Mouse (Mus musculus): ENCODE data around the gene Intu. TPM values are rescaled to one million over a fixed set of nuclear protein-coding genes. Genes with fewer than 3 reads are reported as not detected.

Intu gene
- polyA plus RNA-seq, 1 experiment from 2014 or later: 3.6 TPM

- H3K27ac ChIP-seq (ENCODE audit: low read depth, low read length): no peak overlapping the region
- H3K4me1 ChIP-seq (replicated peaks; ENCODE audit: control insufficient read depth, insufficient read depth, low read length): no peaks in the 10 kb centered on the region
- DNase-seq (ENCODE audit: low spot score) (no peak), ATAC-seq (replicated peaks; ENCODE audit: low FRiP score) (no peak)
- H3K9ac ChIP-seq (ENCODE audit: low read depth, low read length): no peak overlapping the region
- no peak overlapping the region for H3K4me3 ChIP-seq (ENCODE audit: low read depth, low read length)
- H3K36me3 ChIP-seq (ENCODE audit: control insufficient read depth, insufficient read depth, low read length): no peaks in the 10 kb centered on the region
- WGBS: 77% methylated on average over 6 of the region's 6 CpGs
- no peaks in the 10 kb centered on the region for H3K27me3 ChIP-seq (replicated peaks; ENCODE audit: control insufficient read depth, insufficient read depth, low read length)
- H3K9me3 ChIP-seq (ENCODE audit: control insufficient read depth, low read length): no peaks in the 10 kb centered on the region
- no peak overlapping the region for H3K4me2 ChIP-seq
These were observed 22.0 kb upstream of the Intu start for GRCm38 (mm10) chr3:40508927-40509576.

GRCm38 (mm10) chr3:40510567-40510966, 20.5 kb upstream of the Intu start:
- WGBS: 50% methylated on average over 6 of the region's 6 CpGs

GRCm38 (mm10) chr3:40512936-40513829, 17.9 kb upstream of the Intu start:
- Histone ChIP-seq H3K9ac (ENCODE audit: low read depth, low read length) (no peak overlapping the region), H3K4me2 (no peak overlapping the region), H3K36me3 (ENCODE audit: control insufficient read depth, insufficient read depth, low read length) (no peaks in the 10 kb centered on the region), H3K9me3 (ENCODE audit: control insufficient read depth, low read length) (no peaks in the 10 kb centered on the region), H3K4me1 (replicated peaks; ENCODE audit: control insufficient read depth, insufficient read depth, low read length) (no peaks in the 10 kb centered on the region), H3K4me3 (ENCODE audit: low read depth, low read length) (no peak overlapping the region), H3K27me3 (replicated peaks; ENCODE audit: control insufficient read depth, insufficient read depth, low read length) (no peaks in the 10 kb centered on the region), H3K27ac (ENCODE audit: low read depth, low read length) (no peak overlapping the region)
- 83% methylated on average over 13 of the region's 13 CpGs for WGBS
- ATAC-seq (replicated peaks; ENCODE audit: low FRiP score) (no peak), DNase-seq (ENCODE audit: low spot score) (no peak)

More at GRCm38 (mm10) chr3:40510567-40510966, 20.5 kb upstream of the Intu start:
- no peak overlapping the region for H3K4me2 ChIP-seq
- H3K9me3 ChIP-seq (ENCODE audit: control insufficient read depth, low read length): no peaks in the 10 kb centered on the region
- ATAC-seq (replicated peaks; ENCODE audit: low FRiP score) (no peak), DNase-seq (ENCODE audit: low spot score) (no peak)
- H3K27me3 ChIP-seq (replicated peaks; ENCODE audit: control insufficient read depth, insufficient read depth, low read length): no peaks in the 10 kb centered on the region
- H3K4me3 ChIP-seq (ENCODE audit: low read depth, low read length): no peak overlapping the region
- H3K27ac ChIP-seq (ENCODE audit: low read depth, low read length): no peak overlapping the region
- H3K4me1 ChIP-seq (replicated peaks; ENCODE audit: control insufficient read depth, insufficient read depth, low read length): no peaks in the 10 kb centered on the region
- H3K36me3 ChIP-seq (ENCODE audit: control insufficient read depth, insufficient read depth, low read length): no peaks in the 10 kb centered on the region
- H3K9ac ChIP-seq (ENCODE audit: low read depth, low read length): no peak overlapping the region

GRCm38 (mm10) chr3:40518240-40518639, 12.8 kb upstream of the Intu start:
- Histone ChIP-seq H3K27me3 (replicated peaks; ENCODE audit: control insufficient read depth, insufficient read depth, low read length) (no peaks in the 10 kb centered on the region), H3K27ac (ENCODE audit: low read depth, low read length) (no peak overlapping the region), H3K4me1 (replicated peaks; ENCODE audit: control insufficient read depth, insufficient read depth, low read length) (no peaks in the 10 kb centered on the region), H3K4me2 (no peak overlapping the region), H3K9ac (ENCODE audit: low read depth, low read length) (no peak overlapping the region), H3K4me3 (ENCODE audit: low read depth, low read length) (no peak overlapping the region), H3K36me3 (ENCODE audit: control insufficient read depth, insufficient read depth, low read length) (no peaks in the 10 kb centered on the region), H3K9me3 (ENCODE audit: control insufficient read depth, low read length) (no peaks in the 10 kb centered on the region)
- no peak for ATAC-seq (replicated peaks; ENCODE audit: low FRiP score)
- no peak for DNase-seq (ENCODE audit: low spot score)
- WGBS: 79% methylated on average over 3 of the region's 3 CpGs

- no peak overlapping the region for H3K27ac ChIP-seq (ENCODE audit: low read depth, low read length)
- ATAC-seq (replicated peaks; ENCODE audit: low FRiP score) (no peak), DNase-seq (ENCODE audit: low spot score) (no peak)
- H3K36me3 ChIP-seq (ENCODE audit: control insufficient read depth, insufficient read depth, low read length): no peaks in the 10 kb centered on the region
- WGBS: 57% methylated on average over 3 of the region's 3 CpGs
- no peaks in the 10 kb centered on the region for H3K9me3 ChIP-seq (ENCODE audit: control insufficient read depth, low read length)
- no peaks in the 10 kb centered on the region for H3K4me1 ChIP-seq (replicated peaks; ENCODE audit: control insufficient read depth, insufficient read depth, low read length)
- H3K27me3 ChIP-seq (replicated peaks; ENCODE audit: control insufficient read depth, insufficient read depth, low read length): no peaks in the 10 kb centered on the region
- H3K4me3 ChIP-seq (ENCODE audit: low read depth, low read length): no peak overlapping the region
- H3K4me2 ChIP-seq: no peak overlapping the region
- H3K9ac ChIP-seq (ENCODE audit: low read depth, low read length): no peak overlapping the region
These were observed 11.5 kb upstream of the Intu start for GRCm38 (mm10) chr3:40519555-40519954.

GRCm38 (mm10) chr3:40520567-40520966, 10.5 kb upstream of the Intu start:
- no peaks in the 10 kb centered on the region for H3K4me1 ChIP-seq (replicated peaks; ENCODE audit: control insufficient read depth, insufficient read depth, low read length)
- H3K27me3 ChIP-seq (replicated peaks; ENCODE audit: control insufficient read depth, insufficient read depth, low read length): no peaks in the 10 kb centered on the region
- H3K4me2 ChIP-seq: no peak overlapping the region
- H3K27ac ChIP-seq (ENCODE audit: low read depth, low read length): no peak overlapping the region
- no peak for DNase-seq (ENCODE audit: low spot score)
- H3K36me3 ChIP-seq (ENCODE audit: control insufficient read depth, insufficient read depth, low read length): no peaks in the 10 kb centered on the region
- ATAC-seq (replicated peaks; ENCODE audit: low FRiP score): no peak
- no peak overlapping the region for H3K4me3 ChIP-seq (ENCODE audit: low read depth, low read length)
- no peak overlapping the region for H3K9ac ChIP-seq (ENCODE audit: low read depth, low read length)
- no peaks in the 10 kb centered on the region for H3K9me3 ChIP-seq (ENCODE audit: control insufficient read depth, low read length)
- WGBS: 96% methylated on average over 3 of the region's 3 CpGs

- peak overlapping the region; percentile 54 for H3K4me2 ChIP-seq
- H3K27ac ChIP-seq (ENCODE audit: low read depth, low read length): no peak overlapping the region
- ATAC-seq (replicated peaks; ENCODE audit: low FRiP score): no peak
- H3K9me3 ChIP-seq (ENCODE audit: control insufficient read depth, low read length): no peaks in the 10 kb centered on the region
- DNase-seq (ENCODE audit: low spot score): no peak
- H3K4me1 ChIP-seq (replicated peaks; ENCODE audit: control insufficient read depth, insufficient read depth, low read length): no peaks in the 10 kb centered on the region
- H3K36me3 ChIP-seq (ENCODE audit: control insufficient read depth, insufficient read depth, low read length): no peaks in the 10 kb centered on the region
- WGBS: 25% methylated on average over 6 of the region's 6 CpGs
- no peaks in the 10 kb centered on the region for H3K27me3 ChIP-seq (replicated peaks; ENCODE audit: control insufficient read depth, insufficient read depth, low read length)
- H3K9ac ChIP-seq (ENCODE audit: low read depth, low read length): no peak overlapping the region
- H3K4me3 ChIP-seq (ENCODE audit: low read depth, low read length): no peak overlapping the region
These were observed 8.6 kb upstream of the Intu start for GRCm38 (mm10) chr3:40522446-40522845.

GRCm38 (mm10) chr3:40522846-40523245, 8.2 kb upstream of the Intu start:
- H3K27ac ChIP-seq (ENCODE audit: low read depth, low read length): no peak overlapping the region
- H3K9me3 ChIP-seq (ENCODE audit: control insufficient read depth, low read length): no peaks in the 10 kb centered on the region
- DNase-seq (ENCODE audit: low spot score) (no peak), ATAC-seq (replicated peaks; ENCODE audit: low FRiP score) (no peak)
- peak overlapping the region; percentile 54 for H3K4me2 ChIP-seq
- no peaks in the 10 kb centered on the region for H3K27me3 ChIP-seq (replicated peaks; ENCODE audit: control insufficient read depth, insufficient read depth, low read length)
- no peak overlapping the region for H3K9ac ChIP-seq (ENCODE audit: low read depth, low read length)
- H3K4me1 ChIP-seq (replicated peaks; ENCODE audit: control insufficient read depth, insufficient read depth, low read length): peaks cover 1% of the 10 kb centered on the region; the same call in 1 of the 2 replicates
- no peak overlapping the region for H3K4me3 ChIP-seq (ENCODE audit: low read depth, low read length)
- no peaks in the 10 kb centered on the region for H3K36me3 ChIP-seq (ENCODE audit: control insufficient read depth, insufficient read depth, low read length)
- 58% methylated on average over 14 of the region's 14 CpGs for WGBS

Measured in liver, embryonic 11.5 days (tissue).